Mouse (Mus musculus) heart, postnatal 36 days (tissue): ENCODE results near the gene Wbp2. TPM values are rescaled to one million over a fixed set of nuclear protein-coding genes. Genes with fewer than 3 reads are reported as not detected.

Source experiments
- DNase-seq, 2 experiments: peaks; one replicate each; pipeline ENCODE4 v3.0.0; 2021 to 2022
- intact Hi-C: fragments of 180-260 bp; cut with DNase I; formaldehyde crosslinking; loops from one replicate; pipeline ENCODE4 v1.15.1; 2025
- total RNA-seq, 2 experiments: library from RNA; stranded (reverse); gene quantifications; 2 replicates each; pipeline ENCODE4 v1.2.3; 2021

Wbp2 gene
- total RNA-seq, 2 experiments from 2014 or later = 97.0 to 106 TPM

DNA sequence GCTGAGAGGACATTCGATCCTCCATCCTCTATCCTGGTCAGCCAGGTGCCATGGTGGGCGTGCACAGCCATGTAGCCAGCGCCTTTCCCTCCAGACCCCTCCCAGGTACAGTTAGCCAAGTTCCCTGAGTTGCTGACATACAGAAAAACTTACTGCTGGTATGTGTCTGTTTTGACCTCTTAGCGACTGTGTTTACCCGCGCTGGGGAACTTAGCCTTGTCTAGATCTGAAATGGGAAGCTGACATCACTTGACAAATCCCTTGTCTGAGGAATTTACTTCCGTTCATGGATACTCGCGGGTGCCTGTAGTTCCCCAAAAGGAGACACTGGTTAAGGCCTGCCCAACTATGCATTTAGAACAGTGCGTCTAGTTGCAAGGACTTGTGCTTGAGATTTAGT is 23.7 kb upstream of the Wbp2 start:
- intact Hi-C loops = loop anchor here (2.0 kb wide), 1 partner anchor 18 kb away; no protein-coding TSS in a partner anchor
- DNase-seq = no peak

DNA sequence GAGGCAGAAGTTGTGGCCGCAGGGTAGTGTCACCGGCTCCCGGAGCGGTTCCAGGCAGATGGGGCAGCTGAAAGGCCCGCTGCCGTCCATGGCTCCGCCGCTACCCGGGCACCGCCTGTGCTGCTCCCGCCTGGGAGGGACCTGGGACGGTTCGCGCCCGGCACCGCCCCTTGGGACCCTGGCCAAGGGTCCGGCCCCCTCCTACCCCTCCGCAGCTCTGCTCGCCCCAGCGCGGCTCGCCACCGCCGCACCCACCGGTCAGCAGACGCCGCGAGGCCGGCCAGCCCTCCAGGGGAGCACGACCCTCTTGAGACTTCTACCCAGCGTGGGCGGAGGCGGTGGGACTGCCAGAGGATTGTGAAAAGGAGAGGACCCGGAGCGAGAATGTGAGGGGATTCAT is 23.3 kb upstream of the Wbp2 start:
- DNase-seq = peak; percentile 91 to 92
- intact Hi-C loops = loop anchor here (2.0 kb wide), 1 partner anchor 19 kb away; no protein-coding TSS in a partner anchor

DNA sequence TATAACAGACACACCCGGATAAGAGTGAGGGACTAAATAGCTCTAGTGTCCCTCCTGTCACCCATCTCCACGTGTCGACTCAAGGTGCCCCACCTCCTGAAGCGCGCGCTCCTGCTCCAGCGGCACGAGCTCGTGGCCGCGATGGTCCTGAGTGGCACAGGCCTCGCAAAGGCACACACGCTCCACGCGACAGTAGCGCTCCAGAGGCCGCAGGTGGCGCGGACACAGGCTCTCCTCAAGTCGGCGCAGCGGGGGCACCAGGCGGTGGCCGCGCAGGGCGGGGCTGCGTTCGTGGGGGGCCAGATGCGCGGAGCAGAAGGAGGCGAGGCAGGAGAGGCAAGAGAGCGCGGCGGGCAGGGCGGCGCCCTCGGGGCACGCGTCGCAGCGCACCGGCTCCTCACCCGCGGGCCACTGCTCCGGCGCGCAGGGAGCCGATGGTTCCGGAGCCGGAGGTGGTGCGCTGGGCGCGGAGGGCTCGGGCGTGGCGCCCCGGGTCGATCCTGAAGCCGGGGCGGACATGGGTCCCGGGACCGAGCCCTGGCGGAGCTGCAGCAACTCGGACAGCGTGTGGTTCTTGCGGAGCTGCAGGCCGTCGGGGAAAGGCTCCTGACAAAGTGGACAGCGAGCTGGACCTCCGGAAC is 22.8 kb upstream of the Wbp2 start:
- DNase-seq = peak in 1 of 2 experiments; percentile 53
- intact Hi-C loops = loop anchor here (1.0 to 2.0 kb wide), 2 partner anchors 19 to 21 kb away; no protein-coding TSS in a partner anchor

DNA sequence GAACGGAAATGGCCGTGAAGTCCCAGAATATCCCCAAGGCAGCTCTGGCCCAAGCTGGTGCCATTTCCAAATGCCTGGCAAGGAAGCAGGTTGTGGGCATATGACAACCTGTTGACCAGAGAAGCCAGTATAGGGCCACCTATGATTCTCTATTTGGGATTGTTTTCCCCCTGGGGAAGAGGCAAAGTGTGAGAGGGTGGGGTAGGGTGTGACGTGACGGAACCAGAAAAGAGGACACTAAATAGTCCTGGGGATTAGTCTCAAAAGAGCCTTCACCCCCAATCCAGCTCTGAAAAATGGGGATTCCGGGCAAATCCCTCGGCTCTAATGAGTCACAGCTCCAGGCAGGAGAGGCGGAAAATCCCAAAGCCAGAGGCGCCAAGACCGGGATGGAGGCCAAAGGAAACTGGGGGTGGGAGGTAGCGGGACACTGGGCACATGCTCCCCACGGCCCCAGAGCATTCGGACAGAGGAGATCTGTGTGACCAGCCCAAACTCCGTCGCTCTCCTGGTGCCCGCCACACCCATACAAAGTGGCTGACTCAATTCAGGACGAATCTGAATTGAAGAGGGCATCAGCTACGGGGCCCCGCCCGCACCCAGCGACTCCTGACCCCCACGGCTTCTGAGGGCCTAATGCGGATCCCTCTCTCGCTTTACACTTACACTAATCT is 21.8 kb upstream of the Wbp2 start:
- DNase-seq = peak; percentile 88
- intact Hi-C loops = loop anchor here (1.0 kb wide), 1 partner anchor 20 kb away; no protein-coding TSS in a partner anchor

DNA sequence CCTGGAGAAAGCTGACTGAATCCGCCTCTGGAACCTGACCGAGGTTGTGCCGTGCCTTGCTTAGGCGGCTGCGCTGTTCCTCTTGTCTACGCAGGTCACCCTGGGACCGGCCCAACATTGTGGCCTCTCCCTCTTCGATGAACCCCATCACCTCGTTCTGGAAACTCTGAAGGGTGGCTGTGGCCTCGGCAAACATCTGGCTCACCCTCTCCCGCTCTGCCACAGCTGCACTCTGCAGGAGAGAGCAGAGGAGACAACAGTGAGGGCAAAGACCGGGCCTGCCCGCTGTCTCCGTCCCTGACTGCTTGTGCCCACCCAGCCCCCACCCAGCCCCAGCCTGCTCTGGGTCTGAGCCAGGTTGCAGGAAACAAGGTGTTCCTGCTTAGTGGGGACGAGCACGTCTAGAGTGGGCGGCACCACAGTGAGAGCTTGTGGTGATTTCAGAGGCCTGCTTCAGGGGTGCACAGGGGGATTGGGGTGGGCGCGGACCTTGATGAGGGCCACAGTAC is 21.0 kb upstream of the Wbp2 start:
- DNase-seq = peak in 1 of 2 experiments; percentile 35
- intact Hi-C loops = no loop called here

DNA sequence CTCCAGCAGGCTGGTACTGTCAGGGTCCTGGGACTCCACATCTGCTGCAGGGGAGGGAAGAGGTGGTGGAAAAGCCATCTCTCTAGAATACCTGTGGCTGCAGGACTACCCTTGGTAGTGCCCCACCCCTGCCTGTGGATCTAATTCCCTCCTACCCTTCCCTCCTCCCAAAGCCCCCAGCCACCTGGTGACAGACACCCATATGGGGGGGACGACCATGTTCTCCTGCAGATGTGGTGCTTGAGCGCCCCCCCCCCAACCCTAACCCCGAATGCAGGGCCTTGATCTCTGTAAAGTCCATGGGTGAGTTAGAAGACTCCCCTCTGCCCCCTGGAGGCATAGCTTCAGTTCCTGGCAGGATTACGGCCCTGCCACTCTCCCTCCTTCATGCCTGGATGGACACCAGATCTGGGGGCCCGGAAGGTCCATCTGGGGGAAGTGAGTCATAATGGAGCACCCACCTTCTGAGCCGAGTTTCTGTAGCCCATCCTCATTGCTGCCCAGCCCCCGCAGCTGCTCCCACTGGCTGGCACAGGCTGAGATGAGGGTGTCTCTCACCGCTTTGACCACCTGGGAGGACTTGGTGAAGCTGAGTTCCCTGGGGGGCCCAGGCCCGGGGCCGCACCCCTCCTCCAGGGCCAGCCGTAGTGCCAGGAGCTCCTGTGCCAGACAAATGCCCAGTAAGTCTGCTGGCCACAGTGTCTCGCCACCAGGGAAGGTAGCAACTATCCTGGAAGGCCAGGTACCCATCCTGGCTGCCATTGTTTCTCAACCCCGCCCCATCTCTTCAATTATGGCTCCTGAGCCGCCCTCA is 20.4 kb upstream of the Wbp2 start:
- DNase-seq = peak in 1 of 2 experiments; percentile 52

DNA sequence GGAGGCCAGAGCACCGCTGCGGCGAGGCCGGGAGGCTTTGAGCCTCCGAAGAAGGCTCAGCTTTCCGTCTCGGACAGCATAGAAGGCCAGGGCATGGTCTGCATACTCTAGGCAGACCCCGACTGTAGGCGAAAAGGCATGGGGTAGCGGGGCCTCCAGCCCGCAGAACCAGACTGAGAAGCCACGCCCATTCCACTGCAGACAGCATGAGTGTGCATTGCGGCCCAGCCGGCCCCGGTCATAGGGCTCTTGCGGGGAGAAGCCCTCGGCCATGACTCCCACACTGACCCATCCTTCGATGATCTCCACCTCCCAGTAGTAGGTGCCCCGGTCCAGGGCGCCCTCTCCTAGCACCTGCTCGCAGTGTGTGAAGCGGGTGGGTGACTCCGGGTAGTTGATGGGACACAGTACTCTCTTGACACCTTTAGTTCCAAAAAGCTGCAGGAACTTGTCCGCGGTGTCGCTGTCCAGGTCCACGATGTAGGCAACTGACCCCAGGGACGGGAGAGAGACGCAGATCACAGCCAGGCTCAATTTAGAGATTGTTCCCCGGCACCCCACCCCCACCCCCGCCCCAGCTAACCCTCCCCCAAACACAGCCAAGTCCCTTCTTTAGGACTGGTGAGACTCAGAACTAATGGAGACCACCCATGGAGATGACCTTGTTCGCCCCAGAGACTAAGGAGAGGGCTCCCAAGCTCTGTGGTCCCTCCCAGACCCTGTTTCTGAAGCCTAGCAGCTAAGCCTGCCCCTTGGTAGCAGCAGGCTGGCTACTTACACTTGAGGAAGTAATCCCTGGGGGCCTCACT is 19.6 kb upstream of the Wbp2 start:
- DNase-seq = no peak
- intact Hi-C loops = no loop called here

More for the DNA sequence above, 20.4 kb upstream of the Wbp2 start:
- intact Hi-C loops = no loop called here

DNA sequence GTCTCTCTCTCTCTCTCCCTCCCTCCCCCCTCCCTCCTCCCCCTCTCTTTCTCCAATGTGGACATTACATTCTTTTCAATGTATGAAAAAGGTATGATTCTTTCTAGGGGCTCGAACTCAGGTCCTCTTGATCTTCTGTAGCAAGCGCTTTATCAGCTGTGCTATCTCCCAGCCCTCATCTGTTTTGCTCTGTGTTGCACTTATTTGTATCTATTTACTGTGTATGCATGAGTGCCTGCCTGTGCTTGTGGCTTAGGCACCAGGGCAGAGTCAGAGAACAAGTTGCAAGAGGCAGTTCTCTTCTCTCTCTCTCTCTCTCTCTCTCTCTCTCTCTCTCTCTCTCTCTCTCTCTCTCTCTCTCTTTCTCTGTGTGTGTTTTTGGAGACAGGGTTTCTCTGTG is 18.3 kb upstream of the Wbp2 start:
- intact Hi-C loops = no loop called here
- no peak for DNase-seq

DNA sequence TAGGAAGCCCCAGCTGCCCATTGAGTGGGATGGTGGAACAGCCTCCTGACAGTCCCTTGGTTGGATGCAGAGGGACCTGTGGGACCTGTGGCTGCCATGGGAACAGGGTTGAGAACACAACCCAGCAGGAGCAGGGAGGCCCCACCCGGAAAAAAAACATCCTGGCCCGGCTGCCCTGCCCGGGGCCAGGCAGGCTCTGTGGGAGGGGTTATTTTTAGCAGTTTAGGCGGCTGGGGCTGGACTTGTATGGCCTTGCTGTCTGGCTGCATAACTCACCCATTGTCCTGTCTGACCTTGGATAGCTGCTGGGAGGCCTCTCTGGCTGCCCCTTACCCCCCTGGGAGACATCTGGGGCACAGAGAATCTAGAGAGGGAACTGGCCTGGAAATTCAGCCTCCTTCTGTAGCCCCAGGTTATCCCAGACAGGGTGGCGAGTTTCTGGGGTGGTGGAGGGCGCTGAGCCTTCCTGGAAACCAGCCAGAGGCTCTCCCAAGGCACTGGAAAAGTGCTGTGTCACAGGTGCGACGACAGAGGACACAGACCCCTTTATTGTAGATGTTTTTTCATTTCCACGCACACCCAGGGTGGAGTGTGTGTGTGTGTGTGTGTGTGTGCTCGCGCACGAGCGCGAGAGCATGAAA is 17.3 kb upstream of the Wbp2 start:
- DNase-seq = peak; percentile 73 to 77
- intact Hi-C loops = no loop called here

DNA sequence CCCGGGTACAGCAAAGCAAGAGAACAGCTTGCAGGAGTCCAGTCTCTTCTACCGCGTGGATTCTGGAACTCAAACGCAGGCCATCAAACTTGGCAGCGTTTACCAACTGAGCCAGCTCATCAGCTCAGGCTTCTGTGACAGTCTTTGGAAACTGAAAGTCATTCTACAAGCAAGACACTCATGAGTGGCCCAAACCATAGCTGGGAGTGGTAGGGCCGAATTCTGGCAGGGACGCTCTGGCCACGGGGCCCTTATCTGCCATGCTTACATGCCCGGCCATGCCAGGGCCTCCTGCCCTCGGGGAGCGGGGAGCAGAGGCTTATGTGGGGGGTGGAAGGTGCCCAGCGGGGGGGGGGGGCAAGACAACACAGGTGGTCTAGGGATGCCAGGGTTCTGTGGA is 16.8 kb upstream of the Wbp2 start:
- intact Hi-C loops = no loop called here
- DNase-seq = peak in 1 of 2 experiments; percentile 41

DNA sequence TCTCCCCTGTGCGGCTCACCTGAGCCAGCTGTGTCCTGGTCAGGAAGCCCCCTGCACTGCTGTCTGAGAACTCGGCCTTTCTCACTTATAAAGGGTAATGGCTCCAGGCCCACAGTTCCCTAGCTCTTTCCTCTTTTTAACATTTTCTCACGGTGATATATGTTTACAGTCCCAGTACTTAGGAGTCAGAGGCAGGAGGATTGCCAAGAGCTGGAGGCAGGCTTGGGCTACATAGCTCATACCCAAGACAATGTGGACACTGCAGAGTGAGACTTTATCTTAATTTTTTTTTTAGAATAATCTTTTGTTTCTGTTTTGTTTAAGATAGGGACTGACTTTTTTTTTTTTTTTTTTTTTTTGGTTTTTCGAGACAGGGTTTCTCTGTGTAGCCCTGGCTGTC is 15.7 kb upstream of the Wbp2 start:
- intact Hi-C loops = no loop called here
- peak in 1 of 2 experiments; percentile 33 for DNase-seq

DNA sequence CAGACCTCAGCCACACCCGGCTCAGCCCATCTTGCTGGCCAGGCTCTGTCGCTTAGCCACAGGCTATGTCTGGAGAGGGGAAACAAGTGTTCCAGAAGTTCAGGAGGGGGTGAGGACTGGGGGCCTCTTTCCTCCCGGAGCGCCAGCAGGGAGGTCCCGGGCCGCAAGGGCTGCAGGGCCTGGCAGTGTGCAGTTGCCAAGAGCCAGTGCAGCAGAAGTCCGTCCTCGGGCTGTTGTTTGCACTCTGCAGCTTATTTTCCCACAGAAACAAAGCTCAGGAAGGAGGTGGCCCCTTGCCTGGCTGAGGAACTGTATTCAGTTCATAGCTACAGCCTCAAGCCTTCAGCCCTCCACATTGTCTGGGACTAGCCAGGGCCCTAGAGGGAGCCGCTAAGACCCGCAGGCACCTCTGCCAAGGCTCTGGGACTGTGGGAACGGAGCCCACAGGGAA is 15.2 kb upstream of the Wbp2 start:
- intact Hi-C loops = no loop called here
- peak; percentile 74 to 82 for DNase-seq

DNA sequence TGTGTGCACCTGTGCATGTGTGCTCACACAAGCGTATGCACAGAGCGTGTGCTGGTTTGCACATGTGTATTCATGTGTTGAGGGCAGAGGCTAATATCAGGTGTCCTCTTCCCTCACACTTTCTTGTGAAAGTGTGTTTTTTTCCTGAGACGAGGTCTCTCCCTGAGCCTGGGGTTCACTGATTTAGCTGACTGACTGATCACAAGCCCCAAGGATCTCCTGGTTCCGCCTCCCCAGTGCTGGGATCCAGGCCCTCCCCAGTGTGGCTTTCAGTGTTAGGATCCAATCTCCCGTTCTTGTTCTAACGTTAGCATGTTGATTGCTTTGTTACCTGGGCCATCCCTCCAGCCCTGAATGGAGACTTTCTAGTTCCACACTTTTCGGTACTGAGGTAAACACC is 14.0 kb upstream of the Wbp2 start:
- DNase-seq = no peak
- intact Hi-C loops = no loop called here

DNA sequence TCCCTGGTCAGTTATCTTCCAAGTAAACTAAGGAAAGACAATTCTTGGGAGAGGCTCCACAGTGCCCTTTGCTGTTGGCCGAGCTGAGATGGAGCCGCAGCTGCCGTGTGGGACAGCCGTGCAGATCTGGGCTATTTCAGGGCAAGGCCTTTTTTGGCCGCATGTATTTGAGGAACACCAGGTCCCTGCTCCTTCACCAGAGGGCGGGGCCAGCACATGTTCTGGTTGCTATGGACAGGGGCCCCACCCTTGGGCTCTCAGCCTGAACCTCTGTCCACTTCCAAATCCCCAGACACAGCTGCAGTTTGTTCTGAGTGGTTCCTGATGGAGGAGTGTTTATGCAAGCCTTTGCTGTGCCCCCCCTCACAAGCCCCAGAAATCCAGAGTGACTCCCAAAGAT is 13.6 kb upstream of the Wbp2 start:
- peak; percentile 81 to 85 for DNase-seq
- intact Hi-C loops = no loop called here

DNA sequence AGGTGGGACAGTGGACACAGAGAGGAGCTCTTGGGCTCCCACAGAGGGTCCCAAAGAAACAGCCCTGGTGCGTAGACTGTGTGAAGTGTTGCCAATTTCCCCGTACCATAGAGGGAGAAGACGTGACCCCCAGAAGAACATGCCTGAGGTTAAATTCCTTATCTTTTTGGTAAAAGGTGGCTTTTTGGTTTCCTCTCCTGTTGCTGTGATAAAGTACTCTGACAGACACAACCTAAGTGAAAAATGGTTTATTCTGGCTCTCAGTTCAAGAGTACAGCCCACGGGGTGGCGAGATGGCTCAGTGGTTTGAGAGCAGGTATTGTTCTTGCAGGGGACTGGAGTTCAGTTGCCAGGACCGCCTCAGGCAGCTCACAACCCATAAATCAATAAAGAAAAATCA is 12.7 kb upstream of the Wbp2 start:
- intact Hi-C loops = no loop called here
- no peak for DNase-seq

DNA sequence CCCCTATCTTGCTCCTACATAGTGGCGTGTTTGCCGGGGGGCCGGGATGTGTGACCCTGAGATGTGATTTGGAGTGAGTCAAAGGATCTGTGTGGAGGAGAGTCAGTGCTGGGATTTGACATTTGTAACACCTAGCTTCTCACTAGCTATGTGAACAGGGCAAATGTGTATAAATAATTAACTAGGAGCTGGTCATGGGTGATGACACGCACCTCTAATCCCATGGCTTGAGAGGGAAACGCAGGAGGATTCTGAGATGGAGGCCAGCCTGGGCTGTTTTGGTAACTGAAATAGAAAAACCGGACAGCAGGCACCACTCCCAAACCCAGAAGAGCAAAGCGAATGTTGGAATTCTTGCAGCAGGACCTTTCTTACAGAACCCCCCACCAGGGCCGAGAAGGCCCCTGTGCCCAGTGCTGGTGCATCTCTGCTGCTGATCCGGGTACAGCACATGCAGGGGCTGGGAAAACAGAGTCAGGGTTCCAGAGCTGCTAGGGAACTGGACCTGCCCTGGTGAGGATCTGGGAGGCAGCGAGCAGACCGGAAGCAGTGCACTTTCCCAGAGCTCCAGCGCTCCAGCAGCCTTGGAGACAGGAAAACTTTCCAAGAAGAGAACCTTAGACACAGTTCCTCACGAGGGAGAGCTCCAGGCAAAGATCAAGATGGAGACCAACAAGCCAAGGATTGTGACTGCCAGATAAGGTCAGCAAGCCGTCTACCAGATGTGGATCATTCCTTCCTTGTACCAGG is 12.1 kb upstream of the Wbp2 start:
- DNase-seq = peak; percentile 52 to 69
- intact Hi-C loops = no loop called here

DNA sequence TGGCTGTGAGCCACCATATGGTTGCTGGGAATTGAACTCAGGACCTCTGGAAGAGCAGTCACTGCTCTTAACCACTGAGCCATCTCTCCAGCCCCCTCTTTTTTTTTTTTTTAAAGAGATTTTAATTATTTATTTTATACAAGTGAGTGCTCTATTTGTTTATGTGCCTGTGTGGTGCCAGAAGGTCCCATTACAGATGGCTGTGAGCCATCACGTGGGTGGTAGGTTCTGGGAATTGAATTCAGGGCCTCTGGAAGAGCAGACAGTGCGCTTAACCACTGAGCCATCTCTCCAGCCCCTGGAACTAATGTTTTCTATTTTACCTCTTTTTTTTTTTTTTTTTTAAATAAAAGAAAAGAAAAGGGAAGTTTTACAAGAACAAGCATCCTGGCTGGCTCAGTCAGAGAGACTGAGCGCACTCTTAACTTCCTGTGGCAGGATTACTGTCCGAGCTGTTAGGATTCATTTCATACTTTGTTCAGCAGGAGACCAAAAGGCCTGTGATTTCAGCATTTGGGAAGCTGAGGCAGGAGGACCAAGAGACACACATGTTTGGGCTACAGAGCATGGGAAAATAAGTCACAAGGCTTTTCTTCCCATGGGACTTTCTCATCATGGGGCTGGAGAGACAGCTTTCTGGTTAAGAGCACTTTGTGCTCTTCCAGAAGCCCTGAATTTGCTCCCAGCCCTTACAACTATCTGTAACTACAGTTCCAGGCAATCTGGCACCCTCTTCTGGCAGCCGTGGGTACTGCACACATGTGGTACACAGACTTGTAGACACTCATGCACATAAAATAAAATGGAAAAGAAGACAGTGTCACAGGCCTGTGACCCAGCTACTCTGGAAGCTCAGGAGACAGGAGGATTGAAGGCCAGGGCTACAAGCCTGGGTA is 9.7 kb upstream of the Wbp2 start:
- DNase-seq = peak in 1 of 2 experiments; percentile 45

DNA sequence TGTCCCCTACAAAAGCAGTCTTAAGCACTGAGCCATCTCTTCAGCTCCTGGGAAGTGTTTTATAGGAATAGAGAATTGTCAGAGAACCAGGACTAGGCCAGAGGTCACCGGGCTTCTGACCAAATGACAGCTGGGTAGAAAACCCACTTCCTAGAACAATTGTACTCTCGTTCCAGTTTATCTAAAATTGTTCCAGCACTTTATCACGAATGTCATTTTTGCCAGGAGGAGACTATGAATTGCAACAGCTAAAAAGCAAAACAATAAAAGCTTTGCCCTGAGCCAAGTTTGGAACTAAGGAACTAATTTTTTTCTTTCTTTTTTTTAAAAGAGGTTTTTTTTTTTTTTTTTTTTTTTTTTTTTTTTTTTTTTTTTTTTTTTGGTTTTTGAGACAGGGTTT is 8.8 kb upstream of the Wbp2 start:
- intact Hi-C loops = no loop called here
- peak; percentile 78 to 80 for DNase-seq

More for the DNA sequence above, 9.7 kb upstream of the Wbp2 start:
- intact Hi-C loops = no loop called here
